Mouse (Mus musculus) liver, embryonic 14.5 days (tissue): Measurements from ENCODE around the gene Olfr1450. TPM values are rescaled to one million over a fixed set of nuclear protein-coding genes. Genes with fewer than 3 reads are reported as not detected.

Source experiments
- ATAC-seq: fragments of 200-750 bp; cut with Nextera tagmentation; 2 replicates; pipeline ENCODE4 v1.8.0; 2017; ENCODE audit warnings: moderate number of reproducible peaks, mild to moderate bottlenecking, moderate library complexity; ENCODE audit not compliant: insufficient read depth
- DNase-seq, 3 experiments: peaks; one replicate each; pipeline ENCODE4 v3.0.0-alpha.2; 2012 to 2013; ENCODE audit warnings: low read depth in 3 of 3, low spot score in 3 of 3
- H3K27ac ChIP-seq: fragments of 300-500 bp; sonication (generic); 2 replicates; pipeline ENCODE4 v1.5.1; 2014; ENCODE audit warnings: moderate library complexity, mild to moderate bottlenecking, control low read depth, inconsistent platforms
- H3K27me3 ChIP-seq: fragments of 300-500 bp; sonication (generic); 2 replicates; pipeline ENCODE4 v1.6.1; 2014; ENCODE audit warnings: mild to moderate bottlenecking, low read length, moderate library complexity; ENCODE audit not compliant: control insufficient read depth, insufficient read depth
- H3K36me3 ChIP-seq: fragments of 300-500 bp; sonication (generic); replicated peaks from 2 replicates; pipeline ENCODE4 v1.6.1; 2014; ENCODE audit warnings: low read depth; ENCODE audit not compliant: control insufficient read depth, insufficient read depth
- H3K4me1 ChIP-seq, 2 experiments: fragments of 200-500 bp in 1 of 2; fragments of 300-500 bp in 1 of 2; sonication (generic) in 1 of 2; replicated peaks; 2 replicates each; pipeline ENCODE4 v1.6.1; 2012 to 2014; ENCODE audit warnings: antibody characterized with exemption in 1 of 2, inconsistent platforms in 1 of 2, low read length in 1 of 2; ENCODE audit not compliant: control insufficient read depth in 2 of 2, insufficient read depth in 2 of 2
- H3K4me2 ChIP-seq: fragments of 300-500 bp; sonication (generic); 2 replicates; pipeline ENCODE4 v1.6.1; 2014; ENCODE audit warnings: low read depth, mild to moderate bottlenecking, control low read depth, moderate library complexity
- H3K4me3 ChIP-seq, 2 experiments: fragments of 200-500 bp in 1 of 2; fragments of 300-500 bp in 1 of 2; sonication (generic) in 1 of 2; 2 replicates each; pipeline ENCODE4 v1.5.1; 2012 to 2014; ENCODE audit warnings: low read depth in 2 of 2, low read length in 2 of 2, mild to moderate bottlenecking in 2 of 2, control low read depth in 1 of 2, inconsistent platforms in 1 of 2, moderate library complexity in 1 of 2; ENCODE audit not compliant: insufficient read depth in 1 of 2
- H3K9ac ChIP-seq: fragments of 300-500 bp; sonication (generic); replicated peaks from 2 replicates; pipeline ENCODE4 v1.6.1; 2014; ENCODE audit warnings: mild to moderate bottlenecking, control low read depth, moderate library complexity
- H3K9me3 ChIP-seq: fragments of 300-500 bp; sonication (generic); 2 replicates; pipeline ENCODE4 v1.6.1; 2016; ENCODE audit warnings: low read length, mixed read lengths; ENCODE audit not compliant: control insufficient read depth
- CTCF ChIP-seq: IDR thresholded peaks from 2 replicates; pipeline ENCODE4 v1.5.1; 2016; ENCODE audit warnings: antibody characterized with exemption, low read depth, control low read depth
- EP300 ChIP-seq: IDR thresholded peaks from 2 replicates; pipeline ENCODE4 v1.6.1; 2016; ENCODE audit warnings: antibody characterized with exemption, low read depth
- WGBS: fragments of 180-500 bp; shearing (Covaris S2); extraction: QIAGEN DNeasy Blood & Tissue Kit; methylation state at CpG from one replicate; pipeline ENCODE4 v1.1.7; 2014; ENCODE audit not compliant: insufficient replicate concordance; 5-methylcytosine and 5-hydroxymethylcytosine counted together
- polyA plus RNA-seq, 2 experiments: library from polyadenylated mRNA; depleted of rRNA in 1 of 2; stranded (reverse) in 1 of 2; unstranded in 1 of 2; fragments of >200 nt; fragmentation: Nextera tagmentation in 1 of 2; extraction: Ambion mirVana in 1 of 2; gene quantifications; 2 replicates each; pipeline versions ENCODE4 v1.2.1 to v1.2.3; 2012 to 2014

Gene Olfr1450
- polyA plus RNA-seq, 2 experiments: not detected

DNA sequence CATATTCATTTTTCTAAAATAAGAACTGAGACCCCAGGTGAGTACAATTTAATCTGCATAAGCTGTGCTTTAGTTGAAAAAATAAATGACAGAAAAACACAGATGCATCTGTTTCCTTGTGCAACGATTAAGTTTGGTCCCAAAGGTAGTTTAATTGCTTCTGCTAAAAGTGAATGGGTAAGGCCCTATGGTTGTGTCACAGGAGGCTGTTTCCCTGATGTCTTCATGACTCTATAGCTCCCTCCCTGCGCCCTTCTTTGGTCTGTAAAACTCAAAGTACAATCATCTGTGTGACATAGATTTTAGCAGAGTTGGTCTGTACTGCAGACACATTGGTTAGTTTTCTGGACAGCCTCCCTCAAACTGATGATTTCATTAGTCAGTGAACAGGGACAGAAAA lies 44.7 kb downstream of the Olfr1450 start, which contains the start of gene Olfr1451:
Olfr1451 (plus strand) TSS at position 301 of the 400 bp plus-strand sequence.
- no peaks in the 10 kb centered on the region for H3K36me3 ChIP-seq
- H3K4me1 ChIP-seq: no peaks in the 10 kb centered on the region
- TF ChIP-seq EP300 (no peak), CTCF (no peak)
- H3K27ac ChIP-seq: no peak within 1 kb of the TSS
- WGBS: 43% methylated on average over 2 of the region's 2 CpGs
- no peak within 1 kb of the TSS for H3K4me2 ChIP-seq
- H3K9me3 ChIP-seq: no peaks in the 10 kb centered on the region
- ATAC-seq (no peak), DNase-seq (no peak)
- H3K9ac ChIP-seq: no peak within 1 kb of the TSS
- H3K27me3 ChIP-seq: no peaks in the 10 kb centered on the region
- H3K4me3 ChIP-seq: no peak within 1 kb of the TSS

Other genes with a start within 250 kb of the Olfr1450 start
- gene Cntf, start 184.6 kb upstream of the Olfr1450 start, polyA plus RNA-seq (2012; rRNA removed): 0.94 and 1.8 TPM in 2 replicates
- 0.35 and 0.72 TPM in 2 replicates for gene Cntf, start 184.6 kb upstream of the Olfr1450 start, polyA plus RNA-seq (2014; fragmentation: Nextera tagmentation; extraction: Ambion mirVana)
- 9.7 and 13.5 TPM in 2 replicates for gene Zfp91, start 154.1 kb upstream of the Olfr1450 start, polyA plus RNA-seq (2012; rRNA removed)
- 4.8 and 5.2 TPM in 2 replicates for gene Zfp91, start 154.1 kb upstream of the Olfr1450 start, polyA plus RNA-seq (2014; fragmentation: Nextera tagmentation; extraction: Ambion mirVana)
- gene Lpxn, start 154.1 kb upstream of the Olfr1450 start, polyA plus RNA-seq (2012; rRNA removed): 1.3 and 1.5 TPM in 2 replicates
- gene Lpxn, start 154.1 kb upstream of the Olfr1450 start, polyA plus RNA-seq (2014; fragmentation: Nextera tagmentation; extraction: Ambion mirVana): 2.2 and 2.7 TPM in 2 replicates
- not detected in 2 replicates for gene Gm5244, start 103.6 kb upstream of the Olfr1450 start, polyA plus RNA-seq (2012; rRNA removed)
- not detected in 2 replicates for gene Gm5244, start 103.6 kb upstream of the Olfr1450 start, polyA plus RNA-seq (2014; fragmentation: Nextera tagmentation; extraction: Ambion mirVana)
- gene Olfr1444, start 93.0 kb upstream of the Olfr1450 start, polyA plus RNA-seq (2012; rRNA removed): not detected in 2 replicates
- gene Olfr1444, start 93.0 kb upstream of the Olfr1450 start, polyA plus RNA-seq (2014; fragmentation: Nextera tagmentation; extraction: Ambion mirVana): not detected in 2 replicates
- not detected in 2 replicates for gene Olfr1445, start 66.4 kb upstream of the Olfr1450 start, polyA plus RNA-seq (2012; rRNA removed)
- not detected in 2 replicates for gene Olfr1445, start 66.4 kb upstream of the Olfr1450 start, polyA plus RNA-seq (2014; fragmentation: Nextera tagmentation; extraction: Ambion mirVana)
- not detected in 2 replicates for gene Olfr1446, start 56.7 kb upstream of the Olfr1450 start, polyA plus RNA-seq (2012; rRNA removed)
- gene Olfr1446, start 56.7 kb upstream of the Olfr1450 start, polyA plus RNA-seq (2014; fragmentation: Nextera tagmentation; extraction: Ambion mirVana): not detected in 2 replicates
- gene Olfr1447, start 46.5 kb upstream of the Olfr1450 start, polyA plus RNA-seq (2012; rRNA removed): not detected in 2 replicates
- not detected in 2 replicates for gene Olfr1447, start 46.5 kb upstream of the Olfr1450 start, polyA plus RNA-seq (2014; fragmentation: Nextera tagmentation; extraction: Ambion mirVana)
- gene Olfr1448, start 25.8 kb upstream of the Olfr1450 start, polyA plus RNA-seq (2012; rRNA removed): not detected in 2 replicates
- gene Olfr1448, start 25.8 kb upstream of the Olfr1450 start, polyA plus RNA-seq (2014; fragmentation: Nextera tagmentation; extraction: Ambion mirVana): not detected in 2 replicates
- gene Olfr1449, start 19.4 kb upstream of the Olfr1450 start, polyA plus RNA-seq (2012; rRNA removed): not detected in 2 replicates
- gene Olfr1449, start 19.4 kb upstream of the Olfr1450 start, polyA plus RNA-seq (2014; fragmentation: Nextera tagmentation; extraction: Ambion mirVana): not detected in 2 replicates
- gene Olfr1451, start 44.8 kb downstream of the Olfr1450 start, polyA plus RNA-seq (2012; rRNA removed): not detected in 2 replicates
- not detected in 2 replicates for gene Olfr1451, start 44.8 kb downstream of the Olfr1450 start, polyA plus RNA-seq (2014; fragmentation: Nextera tagmentation; extraction: Ambion mirVana)
- not detected in 2 replicates for gene Olfr1453, start 78.1 kb downstream of the Olfr1450 start, polyA plus RNA-seq (2012; rRNA removed)
- not detected in 2 replicates for gene Olfr1453, start 78.1 kb downstream of the Olfr1450 start, polyA plus RNA-seq (2014; fragmentation: Nextera tagmentation; extraction: Ambion mirVana)
- not detected in 2 replicates for gene Olfr1454, start 110.4 kb downstream of the Olfr1450 start, polyA plus RNA-seq (2012; rRNA removed)
- not detected in 2 replicates for gene Olfr1454, start 110.4 kb downstream of the Olfr1450 start, polyA plus RNA-seq (2014; fragmentation: Nextera tagmentation; extraction: Ambion mirVana)
- gene Olfr1457, start 147.6 kb downstream of the Olfr1450 start, polyA plus RNA-seq (2012; rRNA removed): not detected in 2 replicates
- not detected in 2 replicates for gene Olfr1457, start 147.6 kb downstream of the Olfr1450 start, polyA plus RNA-seq (2014; fragmentation: Nextera tagmentation; extraction: Ambion mirVana)
- not detected in 2 replicates for gene Olfr1458, start 156.5 kb downstream of the Olfr1450 start, polyA plus RNA-seq (2012; rRNA removed)
- not detected in 2 replicates for gene Olfr1458, start 156.5 kb downstream of the Olfr1450 start, polyA plus RNA-seq (2014; fragmentation: Nextera tagmentation; extraction: Ambion mirVana)
- gene Olfr1459, start 199.3 kb downstream of the Olfr1450 start, polyA plus RNA-seq (2012; rRNA removed): not detected in 2 replicates
- gene Olfr1459, start 199.3 kb downstream of the Olfr1450 start, polyA plus RNA-seq (2014; fragmentation: Nextera tagmentation; extraction: Ambion mirVana): not detected in 2 replicates
- gene Olfr1461, start 212.7 kb downstream of the Olfr1450 start, polyA plus RNA-seq (2012; rRNA removed): not detected in 2 replicates
- gene Olfr1461, start 212.7 kb downstream of the Olfr1450 start, polyA plus RNA-seq (2014; fragmentation: Nextera tagmentation; extraction: Ambion mirVana): not detected in 2 replicates
- gene Olfr1462, start 235.5 kb downstream of the Olfr1450 start, polyA plus RNA-seq (2012; rRNA removed): not detected in 2 replicates
- not detected in 2 replicates for gene Olfr1462, start 235.5 kb downstream of the Olfr1450 start, polyA plus RNA-seq (2014; fragmentation: Nextera tagmentation; extraction: Ambion mirVana)